Mouse (Mus musculus): Measurements from ENCODE around the gene Rhbdd3. TPM values are rescaled to one million over a fixed set of nuclear protein-coding genes. Genes with fewer than 3 reads are reported as not detected.

The Rhbdd3 gene
- total RNA-seq, 2 experiments from 2014 or later = 5.6 to 10.9 TPM

GRCm38 (mm10) chr11:5113645-5114044 is 14.9 kb downstream of the Rhbdd3 start:
- ATAC-seq (replicated peaks; ENCODE audit: low FRiP score, poor library complexity, severe bottlenecking) = no peak

DNA sequence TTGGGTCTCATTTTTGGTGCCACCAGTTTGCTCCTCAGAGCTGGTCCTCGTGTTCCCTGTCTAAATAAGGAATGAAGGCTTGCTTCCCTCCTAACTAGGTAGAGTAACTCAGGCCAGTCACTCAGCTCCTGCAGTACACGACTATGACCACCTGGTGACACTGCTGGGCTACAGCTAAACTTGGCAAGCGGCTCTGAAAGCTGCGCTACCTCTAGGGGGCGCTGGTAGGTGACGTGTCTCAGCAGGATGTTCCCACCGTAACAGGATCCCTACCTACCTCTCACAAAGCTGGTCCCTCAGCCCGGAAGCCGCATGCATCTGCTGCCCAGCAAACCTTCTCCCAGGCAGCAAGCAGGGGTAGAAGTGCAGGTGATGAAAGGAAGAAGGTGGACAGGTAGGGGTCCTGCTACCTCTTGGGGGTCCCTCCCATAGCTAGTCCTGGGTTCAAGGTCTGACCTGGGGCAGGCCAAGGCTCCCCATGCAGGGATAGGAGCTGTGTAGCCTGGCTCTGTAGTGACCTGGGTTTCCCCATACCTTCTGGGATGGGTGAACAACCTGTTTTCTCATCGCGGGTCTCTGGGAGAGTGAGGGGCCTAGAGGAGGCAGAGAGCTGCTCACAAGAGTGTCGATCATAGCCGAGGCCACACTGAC is 16.3 kb downstream of the Rhbdd3 start:
- peak; percentile 93 for ATAC-seq (replicated peaks; ENCODE audit: low FRiP score, poor library complexity, severe bottlenecking)

DNA sequence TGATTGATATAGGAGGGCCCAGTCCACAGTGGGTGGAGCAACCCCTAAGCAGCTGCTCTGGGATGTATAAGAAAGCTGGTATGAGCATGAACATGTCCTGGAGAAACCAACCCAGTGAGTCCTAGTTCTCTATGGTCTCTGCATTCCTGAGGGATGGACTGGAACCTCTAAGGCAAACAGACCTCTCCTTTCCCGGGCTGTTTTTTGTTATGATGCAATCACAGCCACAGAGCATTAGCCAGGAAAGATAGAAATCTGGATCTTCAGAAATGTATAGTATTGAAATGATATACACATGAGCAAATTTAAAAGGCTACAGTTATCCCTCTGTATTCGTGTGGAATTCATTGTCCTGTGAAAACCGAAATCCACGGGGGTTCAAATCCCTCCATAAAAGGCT is 27.0 kb downstream of the Rhbdd3 start:
- ATAC-seq (replicated peaks; ENCODE audit: low FRiP score, poor library complexity, severe bottlenecking) = no peak

DNA sequence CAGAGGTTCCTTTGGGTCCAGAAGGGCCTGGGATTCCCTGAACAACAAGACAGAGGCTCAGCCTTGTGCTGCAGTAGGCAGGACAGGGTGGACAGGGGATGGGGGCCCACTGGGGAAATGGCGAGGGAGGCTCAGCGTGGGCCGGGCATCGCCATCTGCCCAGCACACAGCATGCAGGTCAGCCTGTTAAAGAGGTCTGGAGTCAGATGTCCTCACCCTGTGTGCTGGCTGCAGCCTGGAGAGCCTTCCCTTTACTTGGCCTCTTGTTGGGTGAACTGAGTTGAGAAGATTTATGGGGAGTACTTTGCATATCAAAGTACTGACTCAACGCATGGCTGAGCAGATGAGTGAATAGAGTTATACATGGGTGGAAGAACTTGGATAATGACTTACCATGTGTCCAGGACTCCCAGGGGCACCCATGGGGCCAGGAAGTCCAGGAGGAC is 30.3 kb downstream of the Rhbdd3 start:
- ATAC-seq (replicated peaks; ENCODE audit: low FRiP score, poor library complexity, severe bottlenecking) = no peak

- no peak for ATAC-seq (replicated peaks; ENCODE audit: low FRiP score, poor library complexity, severe bottlenecking)
Observed at GRCm38 (mm10) chr11:5130111-5130665, 31.5 kb downstream of the Rhbdd3 start.

DNA sequence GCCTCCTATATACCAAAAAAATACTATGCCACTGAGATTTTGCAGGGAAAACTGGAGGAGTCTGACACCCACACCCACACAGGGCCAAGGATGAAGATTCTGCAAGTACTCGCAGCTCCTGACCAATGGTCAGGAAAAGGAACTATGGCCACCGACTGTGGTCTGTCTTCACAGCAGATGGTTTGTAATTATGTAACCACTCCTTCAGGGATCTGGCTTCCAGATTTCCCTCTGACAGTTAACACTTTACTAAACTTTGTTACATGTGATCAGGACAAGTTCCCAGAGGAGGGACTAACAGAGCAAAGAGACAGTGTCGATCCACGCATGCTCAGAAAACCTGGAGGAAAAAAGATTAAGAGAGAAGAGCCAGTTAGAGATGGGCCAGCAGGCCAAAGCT is 34.0 kb downstream of the Rhbdd3 start:
- ATAC-seq (replicated peaks; ENCODE audit: low FRiP score, poor library complexity, severe bottlenecking) = no peak

GRCm38 (mm10) chr11:5135914-5136313 is 37.2 kb downstream of the Rhbdd3 start:
- ATAC-seq (replicated peaks; ENCODE audit: low FRiP score, poor library complexity, severe bottlenecking) = no peak

- ATAC-seq (replicated peaks; ENCODE audit: low FRiP score, poor library complexity, severe bottlenecking) = no peak
Observed at GRCm38 (mm10) chr11:5138642-5139041, 39.9 kb downstream of the Rhbdd3 start.

GRCm38 (mm10) chr11:5139372-5139771 is 40.6 kb downstream of the Rhbdd3 start:
- ATAC-seq (replicated peaks; ENCODE audit: low FRiP score, poor library complexity, severe bottlenecking) = no peak

GRCm38 (mm10) chr11:5140619-5141018 is 41.9 kb downstream of the Rhbdd3 start:
- ATAC-seq (replicated peaks; ENCODE audit: low FRiP score, poor library complexity, severe bottlenecking) = 0 out of 2 replicates have a peak, but pooled peaks have one; percentile 23

DNA sequence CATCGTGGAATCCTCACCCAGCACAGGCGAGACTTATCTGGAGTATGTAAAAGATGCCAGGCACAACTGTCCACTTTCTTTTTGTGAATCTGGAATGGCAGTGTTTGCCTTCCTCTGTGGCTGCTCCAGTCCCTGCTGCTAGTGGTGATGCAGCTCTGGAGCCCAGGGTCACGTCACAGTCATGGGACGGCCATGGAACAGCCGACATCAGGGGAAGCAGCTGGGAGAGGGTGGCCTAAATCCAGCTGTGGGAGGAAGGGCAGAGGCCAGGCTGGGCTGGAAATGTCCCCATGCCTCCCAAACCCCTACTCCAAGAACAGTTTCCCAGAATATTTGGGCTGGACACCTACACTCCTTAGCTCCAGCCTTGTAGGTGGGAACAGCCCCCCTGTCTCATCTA is 42.5 kb downstream of the Rhbdd3 start:
- no peak for ATAC-seq (replicated peaks; ENCODE audit: low FRiP score, poor library complexity, severe bottlenecking)

DNA sequence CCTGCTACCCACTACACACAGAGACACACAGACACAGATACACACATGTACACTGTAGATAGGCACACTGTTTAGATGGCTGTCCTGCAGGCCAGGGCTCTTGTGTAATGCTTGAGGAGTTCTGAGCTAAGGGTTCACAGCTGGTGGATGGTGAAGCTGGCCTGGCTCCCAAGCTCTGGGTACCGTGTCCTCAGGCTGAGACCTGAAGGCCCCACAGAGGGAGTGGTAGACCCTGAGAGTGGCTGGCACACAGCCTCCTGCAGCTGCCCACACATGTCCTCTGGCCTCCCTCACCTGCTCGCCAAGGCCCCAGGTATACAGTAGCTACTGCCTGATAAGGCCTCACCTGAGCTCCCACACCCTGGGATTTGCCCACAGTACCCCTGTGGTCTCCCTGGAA is 43.2 kb downstream of the Rhbdd3 start:
- ATAC-seq (replicated peaks; ENCODE audit: low FRiP score, poor library complexity, severe bottlenecking) = no peak

- no peak for ATAC-seq (replicated peaks; ENCODE audit: low FRiP score, poor library complexity, severe bottlenecking)
Observed at GRCm38 (mm10) chr11:5145600-5145999, 46.9 kb downstream of the Rhbdd3 start.

DNA sequence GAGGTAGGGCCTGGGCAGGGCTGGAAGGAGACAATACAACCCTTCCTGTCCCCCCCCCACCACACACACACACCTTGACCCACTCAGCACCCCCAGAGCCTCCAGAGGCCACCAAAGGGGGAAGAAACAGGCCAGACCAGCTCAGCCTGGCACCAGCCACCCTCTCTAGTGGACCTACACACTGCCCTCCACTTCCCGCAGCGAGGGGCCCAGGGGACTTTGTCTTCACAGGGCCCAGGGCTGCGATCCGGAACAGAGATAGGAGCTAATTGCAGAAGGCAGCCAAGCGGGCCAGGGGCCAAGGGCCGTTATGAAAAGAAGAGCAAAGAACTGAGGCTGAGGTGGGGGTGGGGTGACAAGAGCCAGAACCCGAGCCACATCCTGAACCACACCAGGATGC is 50.5 kb downstream of the Rhbdd3 start:
- ATAC-seq (replicated peaks; ENCODE audit: low FRiP score, poor library complexity, severe bottlenecking) = no peak

- no peak for ATAC-seq (replicated peaks; ENCODE audit: low FRiP score, poor library complexity, severe bottlenecking)
Observed at GRCm38 (mm10) chr11:5149955-5150354, 51.2 kb downstream of the Rhbdd3 start.

GRCm38 (mm10) chr11:5150416-5151246 is 51.9 kb downstream of the Rhbdd3 start:
- ATAC-seq (replicated peaks; ENCODE audit: low FRiP score, poor library complexity, severe bottlenecking) = no peak

DNA sequence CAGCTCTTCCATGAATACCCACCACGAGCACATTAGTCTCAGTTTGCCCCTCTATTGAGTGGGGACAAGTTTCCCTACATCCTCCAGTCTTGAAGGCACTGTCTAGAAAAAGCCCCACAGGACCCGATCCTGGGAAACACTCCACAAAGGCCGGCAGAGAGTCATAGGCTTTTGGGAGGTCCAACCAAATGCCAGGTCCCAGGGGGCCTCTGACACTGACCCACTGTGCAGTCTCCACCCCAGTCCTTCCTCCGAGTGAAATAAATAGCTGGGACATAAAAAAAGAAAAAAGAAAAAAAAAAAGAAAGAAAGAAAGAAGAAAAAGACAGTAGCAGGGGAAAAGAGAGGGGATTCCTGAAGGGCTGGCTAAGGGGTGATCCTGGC is 52.5 kb downstream of the Rhbdd3 start:
- no peak for ATAC-seq (replicated peaks; ENCODE audit: low FRiP score, poor library complexity, severe bottlenecking)

DNA sequence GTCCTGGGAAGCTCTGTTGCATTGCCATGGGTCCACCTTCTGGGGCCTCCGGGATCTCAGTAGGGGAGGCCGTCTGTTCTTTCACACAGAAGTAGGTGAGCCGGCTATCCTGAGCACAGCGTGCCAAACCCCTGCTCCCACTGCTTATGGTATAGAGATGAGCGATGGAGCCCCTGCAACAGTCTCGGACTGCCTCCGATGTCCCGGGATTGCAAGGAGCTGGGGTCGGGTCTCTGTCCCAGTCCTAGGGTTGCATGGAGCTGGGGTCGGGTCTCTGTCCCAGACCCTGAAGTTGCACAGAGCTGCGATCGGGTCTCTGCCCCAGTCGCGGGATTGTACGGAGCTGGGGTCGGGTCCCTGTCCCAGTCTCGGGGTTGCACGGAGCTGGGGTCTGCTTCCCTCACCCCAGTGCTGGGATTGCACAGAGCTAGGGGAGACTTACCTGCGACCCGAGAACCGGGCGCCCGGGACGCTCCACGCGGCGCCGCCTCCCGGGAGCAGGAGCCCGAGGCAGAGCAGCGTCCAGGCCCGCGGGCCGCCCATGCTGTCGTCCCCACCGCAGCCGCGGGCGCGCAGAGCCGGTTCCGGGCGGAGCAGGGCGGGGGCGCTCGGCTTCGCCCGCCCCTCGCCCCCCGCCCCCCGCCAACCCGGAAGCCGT is 53.1 kb downstream of the Rhbdd3 start, which contains the start of gene Emid1:
Gene Emid1 (minus strand): TSS at position 578 of the 658 bp plus-strand sequence.
- no peak for ATAC-seq (replicated peaks; ENCODE audit: low FRiP score, poor library complexity, severe bottlenecking)

- no peak for ATAC-seq (replicated peaks; ENCODE audit: low FRiP score, poor library complexity, severe bottlenecking)
Observed at GRCm38 (mm10) chr11:5154961-5155805, 56.5 kb downstream of the Rhbdd3 start.
